Mouse (Mus musculus): ENCODE measurements around the gene Snapc2. TPM values are rescaled to one million over a fixed set of nuclear protein-coding genes. Genes with fewer than 3 reads are reported as not detected.

Snapc2 gene
- polyA plus RNA-seq, 1 experiment from 2014 or later, result 63.6 TPM

GRCm38 (mm10) chr8:4275275-4276110, 22.6 kb downstream of the Snapc2 start, which contains the start of gene Timm44:
Gene Timm44, minus strand, starts transcription at chr8:4275913.
- Histone ChIP-seq H3K4me1 (ENCODE audit: control insufficient read depth, insufficient read depth, low read length) (no peaks in the 10 kb centered on the region), H3K4me3 (ENCODE audit: low read length) (peak within 1 kb of the TSS; percentile 85), H3K27me3 (ENCODE audit: control insufficient read depth, insufficient read depth, low read length) (no peaks in the 10 kb centered on the region), H3K27ac (ENCODE audit: low read depth, low read length) (no peak within 1 kb of the TSS), H3K9ac (ENCODE audit: low read depth, low read length) (peak within 1 kb of the TSS; percentile 87), H3K4me2 (replicated peaks; ENCODE audit: low read depth, low read length) (peak within 1 kb of the TSS; percentile 64), H3K36me3 (ENCODE audit: control insufficient read depth, insufficient read depth, low read length) (peaks cover 25% of the 10 kb centered on the region), H3K9me3 (ENCODE audit: control insufficient read depth, low read length) (no peaks in the 10 kb centered on the region)
- 0% methylated on average over 39 of the region's 39 CpGs for WGBS
- ATAC-seq (ENCODE audit: low FRiP score, low TSS enrichment), result peak; percentile 97

GRCm38 (mm10) chr8:4276111-4276465, 23.2 kb downstream of the Snapc2 start:
- peak overlapping the region; percentile 85 for H3K4me3 ChIP-seq (ENCODE audit: low read length)
- 30% methylated on average over 9 of the region's 9 CpGs for WGBS
- no peak for ATAC-seq (ENCODE audit: low FRiP score, low TSS enrichment)

GRCm38 (mm10) chr8:4292738-4293137, 39.9 kb downstream of the Snapc2 start:
- H3K9ac ChIP-seq (ENCODE audit: low read depth, low read length), result no peak overlapping the region
- H3K27me3 ChIP-seq (ENCODE audit: control insufficient read depth, insufficient read depth, low read length), result no peaks in the 10 kb centered on the region
- H3K9me3 ChIP-seq (ENCODE audit: control insufficient read depth, low read length), result no peaks in the 10 kb centered on the region
- H3K36me3 ChIP-seq (ENCODE audit: control insufficient read depth, insufficient read depth, low read length), result peaks cover 95% of the 10 kb centered on the region
- WGBS, result 91% methylated on average over 5 of the region's 5 CpGs
- ATAC-seq (ENCODE audit: low FRiP score, low TSS enrichment), result no peak
- H3K4me3 ChIP-seq (ENCODE audit: low read length), result no peak overlapping the region
- no peak overlapping the region for H3K27ac ChIP-seq (ENCODE audit: low read depth, low read length)
- H3K4me2 ChIP-seq (replicated peaks; ENCODE audit: low read depth, low read length), result no peak overlapping the region
- no peaks in the 10 kb centered on the region for H3K4me1 ChIP-seq (ENCODE audit: control insufficient read depth, insufficient read depth, low read length)

More at GRCm38 (mm10) chr8:4276111-4276465, 23.2 kb downstream of the Snapc2 start:
- Histone ChIP-seq H3K9ac (ENCODE audit: low read depth, low read length) (peak overlapping the region; percentile 87), H3K27ac (ENCODE audit: low read depth, low read length) (no peak overlapping the region), H3K9me3 (ENCODE audit: control insufficient read depth, low read length) (no peaks in the 10 kb centered on the region), H3K27me3 (ENCODE audit: control insufficient read depth, insufficient read depth, low read length) (no peaks in the 10 kb centered on the region), H3K4me1 (ENCODE audit: control insufficient read depth, insufficient read depth, low read length) (no peaks in the 10 kb centered on the region), H3K36me3 (ENCODE audit: control insufficient read depth, insufficient read depth, low read length) (peaks cover 22% of the 10 kb centered on the region), H3K4me2 (replicated peaks; ENCODE audit: low read depth, low read length) (peak overlapping the region; percentile 60)

- no peak overlapping the region for H3K9ac ChIP-seq (ENCODE audit: low read depth, low read length)
- no peak overlapping the region for H3K4me3 ChIP-seq (ENCODE audit: low read length)
- no peaks in the 10 kb centered on the region for H3K4me1 ChIP-seq (ENCODE audit: control insufficient read depth, insufficient read depth, low read length)
- no peaks in the 10 kb centered on the region for H3K9me3 ChIP-seq (ENCODE audit: control insufficient read depth, low read length)
- 96% methylated on average over 4 of the region's 4 CpGs for WGBS
- no peak overlapping the region for H3K27ac ChIP-seq (ENCODE audit: low read depth, low read length)
- H3K36me3 ChIP-seq (ENCODE audit: control insufficient read depth, insufficient read depth, low read length), result peaks cover 95% of the 10 kb centered on the region
- H3K4me2 ChIP-seq (replicated peaks; ENCODE audit: low read depth, low read length), result no peak overlapping the region
- no peak for ATAC-seq (ENCODE audit: low FRiP score, low TSS enrichment)
- H3K27me3 ChIP-seq (ENCODE audit: control insufficient read depth, insufficient read depth, low read length), result no peaks in the 10 kb centered on the region
Observed at GRCm38 (mm10) chr8:4297822-4298221, 44.9 kb downstream of the Snapc2 start.

GRCm38 (mm10) chr8:4304124-4304547, 51.3 kb downstream of the Snapc2 start:
- no peak for ATAC-seq (ENCODE audit: low FRiP score, low TSS enrichment)

More at GRCm38 (mm10) chr8:4304124-4304547, 51.3 kb downstream of the Snapc2 start:
- Histone ChIP-seq H3K4me3 (ENCODE audit: low read length) (no peak overlapping the region), H3K27ac (ENCODE audit: low read depth, low read length) (no peak overlapping the region), H3K9ac (ENCODE audit: low read depth, low read length) (no peak overlapping the region), H3K4me2 (replicated peaks; ENCODE audit: low read depth, low read length) (no peak overlapping the region), H3K9me3 (ENCODE audit: control insufficient read depth, low read length) (no peaks in the 10 kb centered on the region), H3K27me3 (ENCODE audit: control insufficient read depth, insufficient read depth, low read length) (no peaks in the 10 kb centered on the region), H3K4me1 (ENCODE audit: control insufficient read depth, insufficient read depth, low read length) (no peaks in the 10 kb centered on the region), H3K36me3 (ENCODE audit: control insufficient read depth, insufficient read depth, low read length) (peaks cover 86% of the 10 kb centered on the region)
- 88% methylated on average over 3 of the region's 3 CpGs for WGBS

Other genes with a start within 250 kb of the Snapc2 start
- not detected in 2 replicates for gene Cd209f, start 147.2 kb upstream of the Snapc2 start, polyA plus RNA-seq (2014; fragmentation: Nextera tagmentation; extraction: Ambion mirVana)
- gene Cd209g, start 119.0 kb upstream of the Snapc2 start, polyA plus RNA-seq (2014; fragmentation: Nextera tagmentation; extraction: Ambion mirVana), result not detected in 2 replicates
- gene Evi5l, start 86.5 kb upstream of the Snapc2 start, polyA plus RNA-seq (2014; fragmentation: Nextera tagmentation; extraction: Ambion mirVana), result 12.8 and 18.3 TPM in 2 replicates
- 3.8 and 7.1 TPM in 2 replicates for gene Prr36, start 35.6 kb upstream of the Snapc2 start, polyA plus RNA-seq (2014; fragmentation: Nextera tagmentation; extraction: Ambion mirVana)
- gene Lrrc8e, start 26.3 kb upstream of the Snapc2 start, polyA plus RNA-seq (2014; fragmentation: Nextera tagmentation; extraction: Ambion mirVana), result 0.41 and 0.43 TPM in 2 replicates
- 22.6 and 24.3 TPM in 2 replicates for gene Map2k7, start 14.3 kb upstream of the Snapc2 start, polyA plus RNA-seq (2014; fragmentation: Nextera tagmentation; extraction: Ambion mirVana)
- gene Gm49320, start 14.2 kb upstream of the Snapc2 start, polyA plus RNA-seq (2014; fragmentation: Nextera tagmentation; extraction: Ambion mirVana), result 0.86 and 2.2 TPM in 2 replicates
- gene Tgfbr3l, start 4.9 kb upstream of the Snapc2 start, polyA plus RNA-seq (2014; fragmentation: Nextera tagmentation; extraction: Ambion mirVana), result 4.7 and 5.9 TPM in 2 replicates
- gene Ctxn1, start 6.2 kb downstream of the Snapc2 start, polyA plus RNA-seq (2014; fragmentation: Nextera tagmentation; extraction: Ambion mirVana), result 86.1 and 93.1 TPM in 2 replicates
- gene Timm44, start 22.8 kb downstream of the Snapc2 start, polyA plus RNA-seq (2014; fragmentation: Nextera tagmentation; extraction: Ambion mirVana), result 75.7 and 81.2 TPM in 2 replicates
- 14.7 and 17.2 TPM in 2 replicates for gene Ccl25, start 72.1 kb downstream of the Snapc2 start, polyA plus RNA-seq (2014; fragmentation: Nextera tagmentation; extraction: Ambion mirVana)
- gene Elavl1, start 72.3 kb downstream of the Snapc2 start, polyA plus RNA-seq (2014; fragmentation: Nextera tagmentation; extraction: Ambion mirVana), result 201 and 312 TPM in 2 replicates
- gene Cers4, start 239.9 kb downstream of the Snapc2 start, polyA plus RNA-seq (2014; fragmentation: Nextera tagmentation; extraction: Ambion mirVana), result 14.2 and 18.1 TPM in 2 replicates

Data from kidney, embryonic 14.5 days (tissue).